Mouse (Mus musculus) bone marrow, adult 2 months (tissue): ENCODE data around the gene Taf10. TPM values are rescaled to one million over a fixed set of nuclear protein-coding genes. Genes with fewer than 3 reads are reported as not detected.

Experiments
- H3K27ac ChIP-seq: fragments of 200-500 bp; 2 replicates; pipeline ENCODE4 v1.5.1; 2012; ENCODE audit warnings: low read depth, mild to moderate bottlenecking, control low read depth, inconsistent platforms, low read length; ENCODE audit not compliant: control insufficient read depth, poor library complexity, insufficient read depth
- H3K4me1 ChIP-seq: fragments of 200-500 bp; 2 replicates; pipeline ENCODE4 v1.6.1; 2011; ENCODE audit warnings: low read length; ENCODE audit not compliant: control insufficient read depth, insufficient read depth
- H3K4me3 ChIP-seq: fragments of 200-500 bp; replicated peaks from 2 replicates; pipeline ENCODE3; 2011; ENCODE audit warnings: mild to moderate bottlenecking, low read depth, low read length, control low read depth; ENCODE audit not compliant: control insufficient read depth
- CTCF ChIP-seq: fragments of 200-500 bp; IDR thresholded peaks from 2 replicates; pipeline ENCODE4 v1.5.1; 2011; ENCODE audit warnings: low read length, control low read depth; ENCODE audit not compliant: control insufficient read depth, insufficient read depth
- POLR2A ChIP-seq: fragments of 200-500 bp; IDR thresholded peaks from 2 replicates; pipeline ENCODE4 v1.6.1; 2011; ENCODE audit warnings: low read depth, mild to moderate bottlenecking, control low read depth, low read length, borderline replicate concordance; ENCODE audit not compliant: control insufficient read depth
- WGBS: fragments of 180-500 bp; shearing (Covaris S2); methylation state at CpG from one replicate; pipeline ENCODE4 v1.1.7; 2018; 5-methylcytosine and 5-hydroxymethylcytosine counted together
- polyA plus RNA-seq: library from polyadenylated mRNA; stranded (reverse); fragments of >200 nt; gene quantifications from 2 replicates; pipeline ENCODE4 v1.2.4, GENCODE M21; 2011; ENCODE audit warnings: low replicate concordance; ENCODE audit not compliant: missing spikeins, insufficient read depth, insufficient read length

The Taf10 gene
- polyA plus RNA-seq, 1 experiment = 185 TPM

DNA sequence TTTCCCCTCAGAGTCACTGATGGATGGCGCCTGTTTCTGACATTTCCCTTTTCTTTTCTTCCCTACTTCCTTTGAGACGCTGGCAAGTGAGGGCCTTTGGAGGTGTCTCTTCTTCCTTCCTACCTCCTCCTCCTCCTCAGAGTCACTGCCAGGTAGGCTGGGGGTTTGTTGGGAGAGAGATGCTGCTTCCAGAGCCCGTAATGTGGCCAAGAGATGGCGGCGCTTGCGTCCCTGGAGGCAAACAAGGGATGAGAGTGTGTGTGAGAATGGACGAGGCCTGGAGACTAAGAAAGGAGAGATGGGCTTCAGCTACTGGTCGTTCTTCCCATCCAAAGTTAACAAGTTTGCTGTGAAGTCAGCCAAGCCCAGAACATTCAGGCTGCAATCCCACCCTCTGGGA, 9.3 kb downstream of the Taf10 start:
- Histone ChIP-seq H3K27ac (no peak overlapping the region), H3K4me1 (no peaks in the 10 kb centered on the region; the same call in 1 of the 2 replicates), H3K4me3 (no peak overlapping the region)
- no peak for TF ChIP-seq CTCF
- no peak for TF ChIP-seq POLR2A
- 79% methylated on average over 8 of the region's 8 CpGs for WGBS

- no peak for TF ChIP-seq CTCF
- no peak for TF ChIP-seq POLR2A
- H3K4me1 ChIP-seq = no peaks in the 10 kb centered on the region; the same call in 1 of the 2 replicates
These were observed 10.3 kb downstream of the Taf10 start for GRCm38 (mm10) chr7:105733836-105734235.

GRCm38 (mm10) chr7:105728701-105729428, 15.3 kb downstream of the Taf10 start:
- 67% methylated on average over 6 of the region's 6 CpGs for WGBS
- H3K4me3 ChIP-seq = no peak overlapping the region
- no peaks in the 10 kb centered on the region for H3K4me1 ChIP-seq
- no peak for TF ChIP-seq CTCF
- TF ChIP-seq POLR2A = no peak
- H3K27ac ChIP-seq = no peak overlapping the region

More at GRCm38 (mm10) chr7:105733836-105734235, 10.3 kb downstream of the Taf10 start:
- H3K4me3 ChIP-seq = no peak overlapping the region
- 91% methylated on average over 11 of the region's 11 CpGs for WGBS
- H3K27ac ChIP-seq = no peak overlapping the region

DNA sequence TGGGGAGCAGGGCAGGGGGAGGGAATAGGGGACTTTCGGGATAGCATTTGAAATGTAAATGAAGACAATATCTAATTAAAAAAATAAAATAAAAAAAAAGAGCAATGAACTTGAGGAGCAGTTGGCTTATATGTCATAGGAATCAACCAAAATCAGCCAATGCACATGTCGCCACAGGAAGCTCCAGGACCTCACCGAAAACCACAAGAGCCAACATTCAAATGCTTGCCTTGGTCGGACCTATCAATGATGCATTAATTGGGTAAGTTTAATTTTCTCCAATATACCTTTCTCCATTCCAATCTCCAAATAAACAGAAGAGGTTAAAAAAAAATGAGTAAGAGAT, 17.2 kb downstream of the Taf10 start:
- H3K4me1 ChIP-seq = no peaks in the 10 kb centered on the region
- no peak overlapping the region for H3K4me3 ChIP-seq
- H3K27ac ChIP-seq = no peak overlapping the region
- 42% methylated on average over 4 of the region's 4 CpGs for WGBS
- TF ChIP-seq POLR2A (no peak), CTCF (no peak)

- no peaks in the 10 kb centered on the region for H3K4me1 ChIP-seq
- H3K27ac ChIP-seq = no peak overlapping the region
- 77% methylated on average over 4 of the region's 4 CpGs for WGBS
These were observed 17.8 kb downstream of the Taf10 start for GRCm38 (mm10) chr7:105726144-105726979.

GRCm38 (mm10) chr7:105721916-105722315, 22.2 kb downstream of the Taf10 start:
- WGBS = 66% methylated on average over 2 of the region's 2 CpGs

More at GRCm38 (mm10) chr7:105726144-105726979, 17.8 kb downstream of the Taf10 start:
- no peak overlapping the region for H3K4me3 ChIP-seq
- TF ChIP-seq POLR2A = no peak
- TF ChIP-seq CTCF = peak; percentile 41; the same call in 1 of the 2 replicates

GRCm38 (mm10) chr7:105715366-105715765, 28.8 kb downstream of the Taf10 start:
- 61% methylated on average over 3 of the region's 3 CpGs for WGBS
- TF ChIP-seq CTCF (0 out of 2 replicates have a peak, but pooled peaks have one; percentile 17), POLR2A (no peak)
- Histone ChIP-seq H3K27ac (no peak overlapping the region), H3K4me1 (no peaks in the 10 kb centered on the region), H3K4me3 (no peak overlapping the region)

More at GRCm38 (mm10) chr7:105721916-105722315, 22.2 kb downstream of the Taf10 start:
- H3K27ac ChIP-seq = no peak overlapping the region
- TF ChIP-seq CTCF (no peak), POLR2A (no peak)
- no peak overlapping the region for H3K4me3 ChIP-seq
- no peaks in the 10 kb centered on the region for H3K4me1 ChIP-seq

DNA sequence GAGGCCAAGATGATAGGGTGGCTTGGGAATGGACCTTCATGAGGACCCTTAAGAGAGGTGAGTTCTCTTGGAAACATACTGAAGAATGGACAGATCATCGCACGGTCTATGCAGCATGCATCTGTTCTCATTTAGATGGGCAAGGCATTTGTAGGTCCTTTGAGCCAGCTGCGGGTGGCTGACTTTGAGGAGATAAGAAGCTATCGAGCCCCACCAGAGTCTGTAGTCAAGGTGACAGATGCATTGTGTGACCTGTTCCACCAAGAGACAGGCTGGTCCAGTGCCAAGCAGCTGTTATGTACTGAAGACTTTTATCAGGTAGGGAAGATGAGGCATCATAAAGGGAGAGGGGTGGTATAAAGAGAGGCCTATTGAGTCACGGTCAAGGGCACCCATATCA, 35.4 kb downstream of the Taf10 start:
- 60% methylated on average over 5 of the region's 5 CpGs for WGBS
- H3K4me1 ChIP-seq = no peaks in the 10 kb centered on the region; the same call in 1 of the 2 replicates
- TF ChIP-seq CTCF (no peak), POLR2A (no peak)
- no peak overlapping the region for H3K4me3 ChIP-seq
- H3K27ac ChIP-seq = no peak overlapping the region
